Mouse (Mus musculus) cerebellum, postnatal 10 days (tissue): ENCODE data around the gene Gen1.
A peak's percentile ranks its signal among the peaks of the same experiment; 100 is the strongest.

Source experiments
- DNase-seq, 2 experiments: peaks; one replicate each; pipeline ENCODE4 v3.0.0; 2021; ENCODE audit warnings: mixed read lengths in 2 of 2

The Gen1 gene

DNA sequence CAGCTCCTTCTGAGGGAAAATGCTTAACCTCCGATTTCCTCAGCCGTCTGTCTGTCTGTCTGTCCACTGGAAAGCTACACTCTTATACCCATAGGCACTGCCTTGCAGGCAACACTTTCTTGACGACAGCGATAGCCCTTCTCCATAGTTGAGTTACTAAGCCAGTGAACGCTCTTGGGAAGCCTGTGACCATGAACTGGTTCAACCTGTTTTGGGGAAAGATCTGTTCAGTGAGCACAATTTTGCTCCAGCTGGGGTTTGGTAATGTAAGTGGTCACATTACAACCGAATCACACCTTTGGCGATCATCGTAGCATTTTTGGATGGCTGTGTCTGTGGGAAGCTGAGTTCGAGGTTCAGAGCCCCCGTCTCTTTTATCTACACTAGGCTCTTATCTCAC lies 42.5 kb downstream of the Gen1 start:
- no peak for DNase-seq

DNA sequence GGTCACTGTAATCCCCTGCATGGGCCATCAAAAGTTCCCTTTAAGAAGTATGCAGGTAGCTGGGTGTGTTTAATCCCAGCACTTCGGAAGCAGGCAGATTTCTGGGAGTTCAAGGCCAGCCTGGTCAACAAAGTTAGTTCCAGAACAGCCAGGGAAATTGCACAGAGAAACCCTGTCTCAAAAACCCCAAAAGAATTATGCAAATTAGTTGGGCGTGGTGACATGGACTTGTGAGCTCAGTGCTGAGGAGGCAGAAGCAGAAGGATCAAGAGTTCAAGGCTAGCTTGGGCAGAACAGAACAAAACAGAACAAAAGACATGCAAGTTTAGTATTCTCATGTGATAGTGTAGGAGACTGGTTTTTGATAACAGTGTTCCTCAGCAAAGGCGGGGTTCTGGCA lies 43.0 kb downstream of the Gen1 start:
- no peak for DNase-seq

DNA sequence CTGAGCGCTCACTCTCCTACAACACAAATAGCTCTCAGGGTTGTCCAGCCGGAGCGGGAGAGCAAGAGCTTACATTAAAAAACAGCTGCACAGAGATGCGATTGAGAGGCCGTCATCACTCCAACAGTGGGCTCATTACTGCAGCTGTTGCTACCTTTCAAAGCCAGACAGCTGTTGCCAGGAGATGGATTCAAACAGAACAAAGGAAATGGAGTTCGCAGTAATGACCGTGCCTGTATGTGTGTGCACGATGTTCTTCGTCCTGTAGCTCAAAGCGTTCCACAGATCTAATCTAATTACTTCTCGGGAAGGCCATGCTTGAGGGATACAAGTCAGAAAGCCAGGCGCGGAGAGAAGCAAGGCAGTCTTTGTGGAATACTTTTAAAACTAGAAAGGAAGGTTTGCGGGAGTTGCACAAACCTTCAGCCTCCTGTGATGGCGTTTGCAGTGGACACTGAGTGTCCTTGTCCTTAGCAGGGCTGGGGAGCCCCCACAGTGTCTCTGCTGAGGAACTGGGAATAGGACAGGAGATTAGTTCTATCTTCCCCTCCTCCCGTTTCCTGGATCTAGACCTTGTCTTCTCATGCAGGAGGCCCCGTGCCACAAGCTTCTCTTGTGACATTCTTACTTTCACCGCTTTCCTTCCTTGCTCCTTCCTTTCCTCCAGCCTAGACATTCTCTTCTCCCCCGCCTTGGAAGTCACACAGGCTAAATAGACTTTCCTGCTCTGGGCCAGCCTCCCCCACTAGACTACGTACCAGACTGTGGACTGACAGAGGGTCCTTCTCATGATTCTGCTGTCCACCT lies 43.9 kb downstream of the Gen1 start:
- DNase-seq: no peak

DNA sequence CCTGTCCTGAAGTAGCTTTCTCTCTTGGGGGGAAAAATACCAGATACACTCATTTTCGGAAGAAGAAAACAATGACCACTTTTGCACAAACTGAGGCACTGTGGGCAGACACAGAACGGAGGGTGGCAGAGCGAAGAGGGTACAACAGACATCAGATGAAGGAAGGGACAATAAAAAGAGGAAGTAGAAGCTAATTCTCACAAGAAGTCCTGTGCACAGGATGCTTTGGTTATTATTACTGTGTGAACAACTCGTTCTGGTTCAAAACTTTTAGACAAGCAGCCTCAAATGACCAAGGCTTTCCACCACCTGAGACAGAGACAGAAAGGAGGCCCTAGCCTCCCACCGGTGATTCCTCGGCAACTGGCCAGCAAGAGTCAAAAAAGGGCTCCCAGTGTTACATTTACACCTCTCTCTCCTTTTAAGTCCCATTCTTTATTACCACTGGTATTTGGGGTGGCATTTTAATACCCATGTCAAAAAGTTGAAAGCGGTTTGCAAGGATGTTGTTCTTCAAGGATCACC lies 47.8 kb downstream of the Gen1 start:
- DNase-seq: no peak

DNA sequence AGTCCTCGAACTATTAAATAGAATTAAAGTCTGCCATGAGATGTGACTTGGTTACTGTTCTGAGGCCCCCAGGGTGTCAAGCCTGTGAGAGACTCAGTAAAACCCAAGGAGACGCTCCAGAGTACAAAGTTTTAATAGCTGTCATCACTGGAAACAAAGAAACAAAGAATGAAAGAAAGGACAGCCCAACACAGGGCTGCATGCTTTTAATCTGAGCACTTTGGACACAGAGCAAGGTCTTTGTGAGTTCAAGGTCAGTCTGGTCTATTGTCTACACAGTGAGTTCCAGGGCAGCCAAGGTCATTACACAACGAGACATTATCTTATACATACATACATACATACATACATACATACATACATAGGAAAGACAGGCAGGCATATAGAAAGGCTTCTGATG lies 49.1 kb downstream of the Gen1 start:
- DNase-seq: no peak

DNA sequence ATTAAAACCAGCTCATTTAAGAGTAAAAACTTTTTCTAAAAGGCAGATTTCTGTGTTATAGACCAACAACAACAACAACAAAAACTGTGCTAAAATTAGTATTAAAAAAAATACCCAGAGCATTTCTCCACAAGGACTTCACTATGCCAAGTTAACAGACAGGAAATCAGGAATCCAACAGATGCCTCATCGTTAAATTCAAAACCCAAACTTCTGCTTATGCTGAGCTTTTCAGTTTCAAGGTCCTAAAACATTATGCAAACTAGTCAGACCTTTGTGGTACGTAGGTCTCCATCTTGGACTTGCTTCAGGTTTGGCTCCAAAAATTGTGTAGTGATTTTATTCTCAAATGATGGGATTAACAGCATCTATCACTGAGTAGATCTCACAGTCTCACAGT lies 50.0 kb downstream of the Gen1 start:
- no peak for DNase-seq

DNA sequence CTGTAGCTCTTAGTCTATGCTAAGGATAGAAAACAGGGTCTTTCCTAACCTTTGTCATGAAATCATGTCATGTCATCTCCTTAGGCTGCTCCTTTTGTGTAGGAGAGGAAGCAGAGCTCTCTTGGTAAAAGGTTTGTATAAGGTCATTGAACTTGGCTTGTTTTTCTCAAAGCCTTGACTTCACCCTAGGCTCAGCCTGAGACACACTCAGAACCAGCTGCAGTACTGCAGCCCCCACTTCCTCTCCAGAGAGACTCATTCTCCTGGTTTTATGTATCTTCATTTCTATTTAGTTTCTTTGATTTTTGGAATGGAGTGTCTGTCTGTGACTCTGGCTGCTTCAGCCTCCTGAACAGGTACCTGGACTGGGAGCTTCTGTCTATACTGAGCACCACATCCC lies 50.8 kb downstream of the Gen1 start:
- no peak for DNase-seq

DNA sequence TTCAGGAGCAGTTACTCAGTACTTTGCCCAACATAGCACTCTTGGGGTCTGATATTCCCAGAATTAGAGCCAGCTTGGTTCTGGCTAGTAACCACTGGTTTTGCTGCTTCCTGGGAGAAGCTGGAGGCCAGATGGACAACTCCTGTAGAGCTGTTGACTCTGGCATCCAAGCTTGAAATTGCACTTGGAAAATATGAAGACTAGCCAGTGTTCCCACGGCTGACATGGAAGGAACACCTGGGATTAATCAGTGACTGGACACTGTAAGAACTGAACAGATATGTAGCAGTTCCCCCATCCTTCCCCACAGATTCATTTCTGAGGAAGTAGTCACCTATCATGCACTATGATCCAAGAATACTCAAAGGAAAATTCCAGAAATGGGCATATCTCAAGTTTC lies 52.7 kb downstream of the Gen1 start:
- DNase-seq: no peak

DNA sequence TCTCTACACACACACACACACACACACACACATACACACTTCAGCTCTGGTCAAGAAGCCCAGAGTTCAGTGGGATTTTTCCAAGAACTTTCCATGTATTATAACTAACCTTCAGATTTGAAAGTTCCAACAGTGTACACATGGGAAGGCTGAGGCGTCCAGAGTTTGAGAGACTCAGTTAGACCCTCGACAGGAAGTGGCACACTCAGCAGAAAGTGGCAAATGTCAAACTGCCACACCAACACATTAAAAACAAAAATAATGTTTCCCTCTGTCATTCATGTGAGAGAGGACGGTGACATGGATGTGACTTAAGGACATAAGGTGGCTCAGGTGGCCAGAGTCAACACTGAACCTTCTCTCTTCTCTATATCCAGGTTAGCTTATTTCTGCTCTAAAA lies 55.2 kb downstream of the Gen1 start:
- DNase-seq: no peak

DNA sequence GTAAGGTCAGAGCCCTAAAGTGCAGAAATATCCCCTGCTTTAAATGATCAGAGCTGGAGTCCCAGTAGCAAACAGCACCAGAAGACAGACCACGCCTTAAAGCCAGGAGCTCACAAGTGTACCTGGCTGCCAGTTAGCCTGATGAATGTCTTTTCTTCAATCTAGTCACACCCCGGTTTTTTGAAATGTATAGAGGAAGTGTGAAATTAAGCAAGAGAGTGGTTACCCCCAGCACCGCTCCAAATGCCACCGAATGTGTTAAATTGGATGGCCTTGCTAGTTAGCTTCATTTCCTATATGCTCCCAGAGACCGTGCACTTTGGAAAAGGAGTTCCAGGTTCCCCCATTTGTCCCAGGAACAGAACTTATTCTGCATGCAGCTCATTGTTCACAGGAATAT lies 56.0 kb downstream of the Gen1 start:
- no peak for DNase-seq

DNA sequence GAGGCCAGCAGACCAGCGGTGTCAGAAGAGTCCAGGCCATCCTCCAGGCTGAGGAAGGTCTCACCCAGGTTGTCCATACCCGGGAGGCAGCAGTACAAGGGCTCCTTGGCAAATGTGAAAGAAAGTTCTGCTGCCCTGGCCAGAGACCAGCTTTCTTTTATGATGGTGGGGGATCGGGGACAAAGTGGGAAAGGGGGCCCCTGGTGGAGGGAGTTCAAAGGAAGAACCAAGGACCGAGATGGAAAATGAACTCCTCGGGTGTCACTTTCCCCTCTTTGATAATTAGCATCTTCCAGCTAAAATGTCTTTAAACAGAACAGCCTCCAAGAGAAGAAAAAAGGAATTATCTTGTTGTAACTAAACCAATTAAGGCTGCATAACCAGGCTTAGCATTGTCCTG lies 56.7 kb downstream of the Gen1 start, which contains the start of gene Msgn1:
Gene Msgn1, minus strand, starts transcription at position 101 of the 400 bp plus-strand sequence.
- no peak for DNase-seq

DNA sequence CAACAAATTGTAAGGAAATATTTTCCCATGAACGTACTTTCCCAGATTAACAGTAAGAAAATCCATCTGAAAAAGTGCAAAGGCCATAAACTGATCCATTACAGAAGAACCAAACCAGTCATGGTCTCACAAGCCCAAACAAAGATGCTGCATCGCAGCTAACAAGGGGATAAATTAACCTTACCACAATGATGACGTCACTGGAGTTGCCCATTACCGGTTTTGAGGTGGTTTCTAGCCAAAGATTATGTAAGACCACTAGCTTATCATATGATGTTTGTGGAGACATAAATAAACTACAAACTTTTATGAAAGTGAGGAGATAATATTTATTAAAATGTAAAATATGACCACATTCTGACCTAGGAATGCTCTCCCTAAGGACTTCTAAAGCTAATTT lies 59.3 kb downstream of the Gen1 start:
- no peak for DNase-seq

DNA sequence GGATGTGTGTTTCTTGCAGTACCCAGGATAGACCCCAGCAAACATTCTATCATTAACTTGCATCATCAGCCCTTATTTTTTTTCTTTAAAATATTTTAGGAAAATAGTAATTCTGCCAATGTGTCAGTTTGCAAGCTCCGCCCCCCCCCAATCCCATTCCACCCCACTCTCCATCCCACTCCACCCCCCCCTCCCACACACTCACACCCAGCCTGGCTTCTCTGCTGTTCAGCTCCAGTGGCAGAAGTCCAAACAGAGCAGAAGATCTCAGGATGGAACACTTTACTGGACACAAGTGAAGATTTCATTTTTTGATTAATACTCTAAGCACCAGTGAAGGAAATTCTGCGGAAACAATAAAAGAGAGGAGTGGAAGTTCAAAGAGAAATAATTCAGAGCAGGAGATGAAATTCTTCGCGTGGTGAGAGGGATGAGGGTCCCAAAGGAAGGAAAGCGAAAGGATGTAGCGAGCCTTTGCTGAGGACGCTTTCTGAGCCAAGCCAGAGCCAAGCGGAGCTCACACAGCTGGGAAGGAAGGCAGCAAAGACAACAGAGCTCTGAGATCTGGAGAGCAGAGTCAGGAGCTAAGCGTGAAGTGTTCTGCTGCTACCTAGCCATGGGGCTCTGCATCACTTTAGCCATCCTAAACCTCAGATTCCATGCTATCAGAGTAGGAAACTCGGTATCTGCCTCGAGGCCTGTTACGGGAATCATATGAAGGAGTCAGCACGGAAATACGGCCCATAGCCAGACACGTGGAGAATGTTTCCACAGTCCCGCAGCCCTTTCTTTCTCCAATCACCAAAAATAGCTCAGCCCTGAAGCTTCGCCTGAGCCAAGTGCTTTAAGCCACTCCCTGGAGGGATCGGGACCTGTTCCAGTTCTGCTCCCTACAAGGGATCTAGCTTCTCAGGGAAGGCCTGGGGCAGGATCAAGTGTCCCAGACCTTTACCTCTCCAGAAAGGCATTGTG lies 61.6 kb downstream of the Gen1 start:
- peak; percentile 76 to 77 for DNase-seq

DNA sequence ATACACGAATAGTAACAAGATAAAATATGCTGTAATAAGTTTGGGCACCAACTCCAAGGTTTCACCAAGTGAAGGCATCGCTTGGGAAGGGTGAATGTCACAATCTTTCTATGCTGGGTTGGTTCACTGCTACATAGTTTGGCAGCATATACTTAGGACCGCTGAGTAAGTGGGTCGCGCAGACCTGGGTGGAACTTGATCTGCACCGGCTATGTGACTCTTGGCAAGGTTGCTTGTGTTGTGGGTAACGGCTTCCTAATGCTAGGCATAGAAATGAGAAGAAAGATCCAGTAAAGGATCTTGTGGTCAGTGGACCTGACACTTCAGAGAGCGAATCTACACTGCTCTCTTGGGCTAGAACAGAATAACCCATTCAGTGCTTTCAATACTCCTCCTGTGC lies 63.1 kb downstream of the Gen1 start:
- DNase-seq: no peak

DNA sequence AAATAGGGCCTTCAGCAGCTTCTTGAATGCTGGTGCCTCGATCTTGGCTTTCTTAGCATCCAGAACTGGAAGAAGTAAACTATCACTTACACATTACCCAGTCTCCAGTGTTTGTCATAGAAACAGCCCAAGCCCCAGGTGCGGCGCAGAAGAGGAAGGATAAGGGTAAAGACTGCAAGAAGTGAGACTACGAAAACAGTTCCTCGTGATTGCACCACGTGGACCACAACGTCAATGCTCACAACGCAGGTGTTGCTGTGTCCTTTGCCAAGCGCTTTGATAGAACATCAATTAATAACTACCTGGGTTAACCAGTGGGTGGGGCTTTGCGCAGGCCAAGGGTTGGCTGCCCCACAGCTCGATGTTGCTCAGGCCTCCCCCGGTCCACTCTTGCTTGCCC lies 64.9 kb downstream of the Gen1 start:
- no peak for DNase-seq

DNA sequence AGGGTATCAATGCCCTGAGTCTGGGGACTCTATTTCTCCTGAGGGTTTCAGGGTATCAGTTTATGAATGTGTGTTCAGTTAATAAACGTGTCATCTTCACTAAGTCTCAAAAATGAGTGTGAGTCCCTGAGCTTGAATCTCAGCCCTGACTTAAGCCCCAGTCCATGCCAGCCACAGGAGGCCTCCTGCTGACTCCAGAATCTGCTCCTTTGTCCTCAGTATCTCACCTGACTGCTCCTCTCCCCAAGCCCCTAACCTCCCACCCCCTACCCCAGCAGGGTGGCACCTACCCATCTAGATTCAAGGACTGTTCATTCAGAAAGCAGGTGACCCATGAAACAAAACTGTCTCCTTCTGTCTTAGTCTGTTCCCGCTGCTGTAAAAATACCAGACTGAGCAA lies 67.0 kb downstream of the Gen1 start:
- DNase-seq: no peak

DNA sequence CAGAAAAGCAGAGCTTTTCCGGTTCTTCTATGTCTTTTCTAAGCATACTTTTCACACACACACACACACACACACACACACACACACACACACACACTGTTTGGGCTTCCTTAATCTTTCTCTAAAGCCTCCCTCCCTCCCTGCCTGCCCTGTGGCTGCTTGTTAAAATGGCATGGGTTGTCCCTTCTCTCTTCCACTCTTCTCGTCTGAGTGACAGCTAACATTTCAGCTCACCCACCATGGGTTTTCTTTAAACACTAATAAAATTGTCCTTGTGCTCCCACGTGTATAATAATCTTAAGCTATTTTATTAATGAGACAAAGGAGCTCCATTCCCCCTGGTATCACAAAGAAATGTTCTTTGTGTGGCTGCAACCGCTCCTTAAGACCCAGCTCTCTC lies 67.6 kb downstream of the Gen1 start:
- DNase-seq: no peak

DNA sequence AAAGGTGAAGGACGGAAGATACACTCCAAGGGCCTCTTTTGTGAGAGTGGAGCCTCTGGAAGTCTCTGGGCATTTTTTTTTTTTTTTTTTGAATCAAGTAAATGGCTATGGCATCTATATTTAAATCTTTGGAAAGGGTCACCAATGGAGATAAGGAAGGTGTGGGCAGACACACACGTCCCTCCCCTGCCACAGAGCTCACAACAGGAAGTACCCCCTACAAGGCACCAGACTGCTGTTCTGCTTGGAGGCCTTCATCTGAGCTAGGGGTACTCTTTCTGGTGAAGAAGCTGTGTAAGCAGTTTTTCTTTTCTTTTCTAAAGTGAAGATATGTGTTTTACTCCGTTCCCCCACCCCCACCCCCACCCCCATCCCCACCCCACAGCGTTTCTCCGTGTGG lies 68.8 kb downstream of the Gen1 start:
- no peak for DNase-seq

DNA sequence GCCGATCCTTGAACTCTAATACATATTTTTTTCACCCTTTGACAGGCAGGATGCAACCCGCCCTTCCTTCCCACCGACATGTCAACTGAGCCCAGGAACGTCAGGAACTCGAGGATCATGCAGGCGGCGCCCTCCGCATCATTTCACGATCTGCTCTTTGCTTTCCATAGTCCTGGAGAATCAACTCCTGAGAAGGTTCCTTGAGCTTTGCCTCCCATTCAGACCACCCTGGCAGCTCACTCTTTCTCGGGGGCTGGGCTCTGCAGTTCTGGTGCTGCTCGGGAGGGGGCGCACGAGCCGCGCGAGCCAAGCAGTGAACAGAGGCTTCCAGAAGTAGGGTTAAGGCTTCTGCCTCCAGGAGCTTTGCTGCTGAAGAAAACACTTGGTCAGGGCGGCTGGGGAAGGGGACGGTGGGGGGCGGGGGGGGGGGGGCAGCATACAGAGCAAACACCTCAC lies 69.4 kb downstream of the Gen1 start:
- peak; percentile 82 to 85 for DNase-seq

DNA sequence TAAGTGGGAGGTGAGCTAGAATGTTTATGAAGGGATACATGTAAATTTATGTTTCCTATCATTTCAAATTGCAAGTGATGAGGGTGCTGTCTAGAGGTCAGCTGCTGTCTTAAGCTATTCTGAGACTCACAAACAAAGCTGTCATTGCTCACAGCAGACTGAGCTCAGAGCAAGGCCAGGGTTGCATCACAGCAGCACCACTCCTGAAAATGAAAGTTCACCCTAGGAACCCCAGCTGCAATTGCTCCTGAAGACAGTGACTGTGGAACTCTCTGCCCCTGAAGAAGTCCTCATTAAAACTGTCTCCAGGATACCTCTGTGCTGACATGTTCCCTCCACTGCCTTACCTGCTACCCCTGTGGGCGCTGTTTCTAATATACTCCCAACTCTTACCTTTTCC lies 70.6 kb downstream of the Gen1 start:
- no peak for DNase-seq
